Mouse (Mus musculus): Measurements from ENCODE around the gene 1700010I14Rik.

The 1700010I14Rik gene

GRCm38 (mm10) chr17:8988119-8988807 lies at the start of gene 1700010I14Rik:
Gene 1700010I14Rik (plus strand): TSS chr17:8988333.
- peak; percentile 70 for DNase-seq (ENCODE audit: low spot score)

- no peak for DNase-seq (ENCODE audit: low spot score)
These were observed 36.5 kb upstream of the 1700010I14Rik start for GRCm38 (mm10) chr17:8951588-8951987.

- no peak for DNase-seq (ENCODE audit: low spot score)
These were observed 35.2 kb upstream of the 1700010I14Rik start for GRCm38 (mm10) chr17:8952951-8953350.

GRCm38 (mm10) chr17:8958125-8958524 lies 30.0 kb upstream of the 1700010I14Rik start:
- DNase-seq (ENCODE audit: low spot score): no peak

- DNase-seq (ENCODE audit: low spot score): no peak
These were observed 27.7 kb upstream of the 1700010I14Rik start for GRCm38 (mm10) chr17:8960386-8960785.

- DNase-seq (ENCODE audit: low spot score): no peak
These were observed 27.0 kb upstream of the 1700010I14Rik start for GRCm38 (mm10) chr17:8961097-8961496.

GRCm38 (mm10) chr17:8961644-8962043 lies 26.5 kb upstream of the 1700010I14Rik start:
- DNase-seq (ENCODE audit: low spot score): no peak

- no peak for DNase-seq (ENCODE audit: low spot score)
These were observed 23.0 kb upstream of the 1700010I14Rik start for GRCm38 (mm10) chr17:8965177-8965576.

- no peak for DNase-seq (ENCODE audit: low spot score)
These were observed 15.8 kb upstream of the 1700010I14Rik start for GRCm38 (mm10) chr17:8972152-8972854.

GRCm38 (mm10) chr17:8973331-8973730 lies 14.8 kb upstream of the 1700010I14Rik start:
- no peak for DNase-seq (ENCODE audit: low spot score)

GRCm38 (mm10) chr17:8974423-8974822 lies 13.7 kb upstream of the 1700010I14Rik start:
- DNase-seq (ENCODE audit: low spot score): no peak

- no peak for DNase-seq (ENCODE audit: low spot score)
These were observed 13.2 kb upstream of the 1700010I14Rik start for GRCm38 (mm10) chr17:8974823-8975397.

- no peak for DNase-seq (ENCODE audit: low spot score)
These were observed 11.4 kb upstream of the 1700010I14Rik start for GRCm38 (mm10) chr17:8976745-8977144.

- no peak for DNase-seq (ENCODE audit: low spot score)
These were observed 10.9 kb upstream of the 1700010I14Rik start for GRCm38 (mm10) chr17:8977271-8977670.

GRCm38 (mm10) chr17:8983576-8983975 lies 4.6 kb upstream of the 1700010I14Rik start:
- DNase-seq (ENCODE audit: low spot score): no peak

- DNase-seq (ENCODE audit: low spot score): no peak
These were observed 2.4 kb upstream of the 1700010I14Rik start for GRCm38 (mm10) chr17:8985714-8986113.

GRCm38 (mm10) chr17:8986551-8986950 lies 1.6 kb upstream of the 1700010I14Rik start:
- DNase-seq (ENCODE audit: low spot score): no peak

GRCm38 (mm10) chr17:8987369-8987768 lies 764 bp upstream of the 1700010I14Rik start:
- no peak for DNase-seq (ENCODE audit: low spot score)

- DNase-seq (ENCODE audit: low spot score): no peak
These were observed 3.0 kb downstream of the 1700010I14Rik start for GRCm38 (mm10) chr17:8991160-8991559.

- DNase-seq (ENCODE audit: low spot score): no peak
These were observed 7.2 kb downstream of the 1700010I14Rik start for GRCm38 (mm10) chr17:8995344-8995743.

GRCm38 (mm10) chr17:9002438-9002837 lies 14.3 kb downstream of the 1700010I14Rik start:
- DNase-seq (ENCODE audit: low spot score): no peak

- no peak for DNase-seq (ENCODE audit: low spot score)
These were observed 16.4 kb downstream of the 1700010I14Rik start for GRCm38 (mm10) chr17:9004516-9004915.
